Mouse (Mus musculus) liver, adult (tissue): ENCODE results near the gene Timm13.

Experiments
- GATA4 ChIP-seq: IDR thresholded peaks from 2 replicates; pipeline ENCODE4 v1.6.1; 2014; ENCODE audit warnings: mild to moderate bottlenecking, low read length; ENCODE audit not compliant: insufficient replicate concordance

Timm13 gene

DNA sequence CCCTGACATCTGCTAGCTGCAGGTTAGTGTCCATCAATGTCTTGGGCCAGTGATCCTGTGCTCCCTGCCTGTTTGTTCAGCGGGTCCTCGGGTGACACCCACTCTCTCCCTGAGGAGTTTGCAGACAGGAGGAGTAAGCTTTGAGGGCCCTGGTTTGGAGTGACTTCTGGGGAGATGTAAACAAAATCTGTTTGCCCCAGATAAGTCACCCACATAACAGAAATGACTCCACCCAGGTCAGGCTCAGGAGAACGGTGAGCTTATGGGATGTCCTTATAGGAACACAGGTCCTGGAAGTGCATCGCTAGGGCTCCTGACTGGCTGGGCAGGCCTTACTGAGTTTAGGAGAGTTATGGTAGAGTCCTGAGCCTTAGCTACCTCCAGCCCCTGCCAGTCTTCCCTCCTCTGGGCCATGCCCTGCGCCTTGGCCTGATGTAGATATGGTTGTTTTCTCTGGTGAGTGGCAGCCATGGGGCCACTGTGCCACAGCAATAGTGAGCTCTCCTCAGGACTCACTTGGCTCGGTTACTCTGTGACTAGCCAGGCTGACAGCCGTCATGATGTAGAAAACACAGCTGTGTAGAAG is 42.3 kb downstream of the Timm13 start:
- no peak for TF ChIP-seq GATA4

DNA sequence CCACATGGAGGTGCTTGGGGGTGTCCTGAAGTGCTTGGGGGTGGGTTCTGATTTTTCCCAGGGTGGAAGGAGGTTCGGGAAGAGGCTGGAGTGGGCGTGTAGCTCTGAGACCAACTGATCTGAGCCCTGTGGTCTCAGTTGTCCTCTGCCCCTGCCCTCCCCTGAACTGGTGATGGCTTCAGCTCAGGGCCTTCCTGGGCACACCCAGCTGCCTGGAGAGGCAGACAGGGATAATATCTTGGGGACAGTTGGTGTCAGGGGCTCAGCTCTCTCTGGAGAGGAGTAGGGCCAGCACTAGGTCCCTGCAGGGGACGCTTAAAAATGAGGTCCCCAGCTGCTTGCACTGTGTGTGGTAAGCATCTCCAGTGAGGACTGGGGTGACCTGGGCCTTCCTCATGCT is 42.9 kb downstream of the Timm13 start:
- no peak for TF ChIP-seq GATA4

DNA sequence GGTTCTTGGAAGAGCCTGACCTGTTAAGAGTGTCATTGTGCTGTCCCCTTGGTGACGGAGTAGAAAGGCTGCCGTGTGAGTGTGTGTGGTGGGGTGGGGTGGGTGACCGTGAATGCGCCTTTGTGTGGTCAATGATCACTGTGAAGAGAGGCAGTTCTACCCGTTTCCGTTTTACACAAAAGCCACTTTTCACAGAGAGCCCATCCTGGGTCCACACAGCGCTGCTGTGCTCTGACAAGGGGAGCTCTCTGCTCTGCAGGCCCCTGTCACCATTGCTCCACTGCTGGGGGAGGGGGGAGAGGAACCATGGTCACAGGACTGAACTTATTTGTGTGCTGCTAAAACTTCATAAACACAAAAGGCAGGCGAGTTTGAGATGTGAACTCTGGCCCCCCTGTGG is 43.4 kb downstream of the Timm13 start:
- TF ChIP-seq GATA4: no peak

- no peak for TF ChIP-seq GATA4
These were observed 43.9 kb downstream of the Timm13 start for GRCm38 (mm10) chr10:80856908-80857307.

GRCm38 (mm10) chr10:80856267-80856666 is 44.5 kb downstream of the Timm13 start:
- no peak for TF ChIP-seq GATA4

- no peak for TF ChIP-seq GATA4
These were observed 45.1 kb downstream of the Timm13 start for GRCm38 (mm10) chr10:80855749-80856073.

DNA sequence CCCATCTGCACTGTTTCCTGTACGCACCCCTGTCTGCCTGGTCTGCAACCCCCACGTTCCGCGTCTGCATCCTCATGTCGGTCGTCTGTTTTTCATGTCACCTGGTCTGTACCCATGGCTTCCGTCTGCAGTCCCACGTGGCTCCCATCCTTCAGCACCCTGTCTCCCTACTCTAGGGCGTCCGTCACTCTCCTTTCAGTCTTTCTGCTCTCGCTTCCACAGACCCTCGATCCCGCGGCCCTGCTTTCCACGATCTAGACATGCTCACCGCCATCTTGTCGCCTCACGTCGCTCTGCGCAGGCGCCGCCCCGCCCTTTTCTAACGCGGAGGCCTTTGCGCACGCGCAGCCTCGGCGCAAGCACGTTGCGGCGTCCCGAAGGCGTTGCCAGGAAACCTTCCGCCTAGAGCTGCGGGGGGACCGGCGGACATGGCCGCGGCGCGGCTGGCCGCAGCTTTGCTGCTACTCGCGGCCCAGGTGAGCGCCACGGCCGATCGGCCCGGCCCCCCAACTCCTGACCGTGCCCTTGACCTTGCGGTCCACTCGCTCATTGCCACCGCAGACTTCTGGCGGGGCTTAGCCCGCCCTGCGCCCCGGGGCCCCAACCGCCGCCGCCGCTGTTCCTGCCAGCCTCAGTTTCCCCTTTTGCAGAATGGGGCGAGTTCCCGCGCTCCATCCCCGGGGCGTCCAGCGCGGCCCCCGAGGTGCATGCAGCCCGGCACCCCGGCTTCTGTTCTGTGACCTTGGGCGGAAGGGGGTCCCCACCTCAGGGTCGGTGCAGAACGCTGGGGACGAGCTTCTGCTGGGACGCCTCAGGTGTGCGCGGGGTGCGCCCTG is 45.6 kb downstream of the Timm13 start, which contains the start of the genes Lsm7 and Sppl2b:
Gene Lsm7, minus strand, starts transcription at position 297 of the 836 bp plus-strand sequence.
Gene Sppl2b, plus strand, starts transcription at position 363 of the 836 bp plus-strand sequence.
- TF ChIP-seq GATA4: no peak; the same call in 1 of the 2 replicates
